8 mouse cellular contexts compared by ENCODE assay signal in genomic region chr11:101252941-101253340, GRCm38 (mm10). TPM values are rescaled to one million over a fixed set of nuclear protein-coding genes. Genes with fewer than 3 reads are reported as not detected.
DNase-seq lines count a peak whose midpoint lies in the region; ATAC-seq and TF ChIP-seq lines count a peak whose summit lies in the region.

No protein-coding gene starts in this region.

- WGBS in forebrain, embryonic 14.5 days: 12% methylated on average over 7 of the region's 7 CpGs
- WGBS in limb, embryonic 14.5 days: 9% methylated on average over 7 of the region's 7 CpGs

- peaks cover 11 to 21% of the 10 kb centered on the region in 2 experiments for H3K36me3 ChIP-seq in CH12.LX (replicated peaks in 1 of 2; ENCODE audit: control insufficient read depth in 1 of 2, insufficient read depth in 1 of 2, low read length in 1 of 2)
- 0 out of 2 replicates have a peak, but pooled peaks cover 1% of the 10 kb centered on the region for H3K36me3 ChIP-seq in forebrain, embryonic 14.5 days (ENCODE audit: control insufficient read depth, insufficient read depth, low read length)
- H3K36me3 ChIP-seq in limb, embryonic 14.5 days (ENCODE audit: control insufficient read depth, insufficient read depth, low read length): peaks cover 10% of the 10 kb centered on the region

- H3K27ac ChIP-seq in CH12.LX (ENCODE audit: insufficient read depth, low read depth): peak overlapping the region; percentile 46; the same call in 1 of the 2 replicates
- no peak overlapping the region for H3K27ac ChIP-seq in forebrain, embryonic 14.5 days (ENCODE audit: low read depth, low read length)
- peak overlapping the region; percentile 84 for H3K27ac ChIP-seq in limb, embryonic 14.5 days (replicated peaks; ENCODE audit: low read depth, low read length)

- peaks cover 0 to 23% of the 10 kb centered on the region in 2 experiments; a peak in 2 of 4 replicates for H3K4me1 ChIP-seq in CH12.LX (ENCODE audit: control insufficient read depth in 1 of 2, insufficient read depth in 2 of 2)
- peaks cover 6% of the 10 kb centered on the region; the same call in 1 of the 2 replicates for H3K4me1 ChIP-seq in forebrain, embryonic 14.5 days (ENCODE audit: control insufficient read depth, insufficient read depth, low read length)
- peaks cover 16% of the 10 kb centered on the region for H3K4me1 ChIP-seq in limb, embryonic 14.5 days (ENCODE audit: control insufficient read depth, insufficient read depth, low read length)

- TF ChIP-seq EP300 in CH12.LX (IDR thresholded peaks at IDR 0.05; ENCODE audit: low read length): peak; percentile 80

- H3K79me2 ChIP-seq in CH12.LX (replicated peaks; ENCODE audit: control insufficient read depth, extremely low read depth, insufficient read depth, poor library complexity, severe bottlenecking): peaks cover 12% of the 10 kb centered on the region

- in situ Hi-C loops in CH12.LX (cut with MboI; ENCODE audit: low pct_ligation_motif_present, low pct_unique_long_range_greater_than_20kb, low sequenced_read_pairs): loop anchor here (5.0 kb wide), 1 partner anchor 36 kb away; no protein-coding TSS in a partner anchor

- H3K27me3 ChIP-seq in CH12.LX (replicated peaks): peaks cover 13% of the 10 kb centered on the region
- no peaks in the 10 kb centered on the region for H3K27me3 ChIP-seq in forebrain, embryonic 14.5 days (replicated peaks; ENCODE audit: control insufficient read depth, insufficient read depth, low read length)
- no peaks in the 10 kb centered on the region for H3K27me3 ChIP-seq in limb, embryonic 14.5 days (ENCODE audit: control insufficient read depth, insufficient read depth, low read length)

- no peak for TF ChIP-seq POLR2A in CH12.LX (IDR thresholded peaks at IDR 0.05; ENCODE audit: low read depth, low read length)
- no peak for TF ChIP-seq POLR2A in limb, embryonic 14.5 days (IDR thresholded peaks at IDR 0.05; ENCODE audit: borderline replicate concordance, extremely low read depth, insufficient read depth, insufficient read length)

- no peaks in the 10 kb centered on the region for H3K9me3 ChIP-seq in CH12.LX (replicated peaks; ENCODE audit: low read length)
- H3K9me3 ChIP-seq in forebrain, embryonic 14.5 days (replicated peaks; ENCODE audit: control insufficient read depth, low read length): no peaks in the 10 kb centered on the region
- H3K9me3 ChIP-seq in limb, embryonic 14.5 days (ENCODE audit: control insufficient read depth, low read length): no peaks in the 10 kb centered on the region

- TF ChIP-seq RAD21 in CH12.LX (IDR thresholded peaks at IDR 0.05; ENCODE audit: low read depth, low read length): no peak

- DNase-seq in adrenal gland, postnatal 14 days: peak; percentile 22
- no peak for DNase-seq in adrenal gland, postnatal 10 days
- peak; percentile 64 for DNase-seq in CH12.LX (ENCODE audit: extremely low read depth)
- no peak for DNase-seq in forebrain, embryonic 14.5 days (ENCODE audit: low spot score)
- DNase-seq in limb, embryonic 14.5 days (ENCODE audit: low spot score): no peak
- DNase-seq in right cerebral cortex, adult 2 months (ENCODE audit: low spot score in 2 of 2): no peak
- no peak for DNase-seq in adrenal gland, postnatal 4 days (ENCODE audit: low spot score in 2 of 2)
- DNase-seq in Muller cell, postnatal 12 days (ENCODE audit: inconsistent ontology term): no peak

- dilution Hi-C loops in CH12.LX (cut with MboI; ENCODE audit: extremely low pct_ligation_motif_present, extremely low pct_unique_long_range_greater_than_20kb, low sequenced_read_pairs): no loop called here

- H3K4me2 ChIP-seq in CH12.LX (ENCODE audit: insufficient read depth, low read depth, poor library complexity, severe bottlenecking): peak overlapping the region; percentile 99
- peak overlapping the region; percentile 88 for H3K4me2 ChIP-seq in forebrain, embryonic 14.5 days (ENCODE audit: low read length)
- peak overlapping the region; percentile 78 for H3K4me2 ChIP-seq in limb, embryonic 14.5 days (replicated peaks; ENCODE audit: low read depth, low read length, severe bottlenecking)

- peak overlapping the region; percentile 80 to 95 (median 95) for H3K4me3 ChIP-seq in CH12.LX (replicated peaks in 1 of 3; ENCODE audit: low read depth in 2 of 3, low read length in 2 of 3, poor library complexity in 1 of 3)
- peak overlapping the region; percentile 77 for H3K4me3 ChIP-seq in forebrain, embryonic 14.5 days (ENCODE audit: low read depth, low read length)
- H3K4me3 ChIP-seq in limb, embryonic 14.5 days (replicated peaks; ENCODE audit: low read length): peak overlapping the region; percentile 94

- TF ChIP-seq CTCF in CH12.LX (conservative IDR thresholded peaks at IDR 0.05 in 1 of 2, IDR thresholded peaks at IDR 0.05 in 1 of 2; ENCODE audit: low read depth in 2 of 2, low read length in 2 of 2): no peak

- H3K9ac ChIP-seq in CH12.LX (ENCODE audit: insufficient read depth, low read depth): peak overlapping the region; percentile 77
- H3K9ac ChIP-seq in forebrain, embryonic 14.5 days (ENCODE audit: low read length): peak overlapping the region; percentile 91
- peak overlapping the region; percentile 88 for H3K9ac ChIP-seq in limb, embryonic 14.5 days (ENCODE audit: low read depth, low read length, severe bottlenecking)

- ATAC-seq in forebrain, embryonic 14.5 days: no peak
- no peak for ATAC-seq in limb, embryonic 14.5 days (ENCODE audit: low FRiP score, low read depth)

TF ChIP-seq in CH12.LX, 34 proteins besides CTCF, POLR2A, EP300 and RAD21 (continues in another document):
- no peak for TF ChIP-seq SIN3A (IDR thresholded peaks at IDR 0.05; ENCODE audit: low read length)
- no peak for TF ChIP-seq ZKSCAN1 (IDR thresholded peaks at IDR 0.05; ENCODE audit: borderline replicate concordance, low read depth, low read length)
- TF ChIP-seq MEF2A (IDR thresholded peaks at IDR 0.05; ENCODE audit: borderline replicate concordance, low read depth, low read length): 0 out of 2 replicates have a peak, but pooled peaks have one; percentile 9
- TF ChIP-seq BHLHE40 (IDR thresholded peaks at IDR 0.05; ENCODE audit: low read depth, low read length): peak; percentile 23; the same call in 1 of the 2 replicates
- no peak for TF ChIP-seq POLR2AphosphoS2 (IDR thresholded peaks at IDR 0.05; ENCODE audit: low read depth, low read length)
- no peak for TF ChIP-seq USF1 (IDR thresholded peaks at IDR 0.05; ENCODE audit: low read depth, low read length)
- no peak for TF ChIP-seq ETS1 (conservative IDR thresholded peaks at IDR 0.05; ENCODE audit: low read depth, low read length)
- TF ChIP-seq MXI1 (IDR thresholded peaks at IDR 0.05; ENCODE audit: low read depth, low read length): no peak

RNA-seq across cellular contexts. Expression of gene Vps25, which starts 0.6 kb away (rescaled TPM):
- total RNA-seq in adrenal gland, postnatal 14 days (2021): 116 and 120 TPM in 2 replicates
- total RNA-seq in adrenal gland, postnatal 10 days (2021): 100 to 1,000 TPM; 109 to 112 TPM
- total RNA-seq in CH12.LX (2012; rRNA removed): 102 and 132 TPM in 2 replicates
- 97.7 and 105 TPM in 2 replicates for total RNA-seq in CH12.LX (2014; rRNA removed)
- 210 and 211 TPM in 2 replicates for polyA plus RNA-seq in CH12.LX (2012; ENCODE audit: insufficient read length, low read depth)
- polyA plus RNA-seq in forebrain, embryonic 14.5 days (2014; fragmentation: Nextera tagmentation; extraction: Ambion mirVana): 110 and 118 TPM in 2 replicates
- 70.3 and 71.7 TPM in 2 replicates for polyA plus RNA-seq in limb, embryonic 14.5 days (2012; rRNA removed)
- 120 and 124 TPM in 2 replicates for polyA plus RNA-seq in limb, embryonic 14.5 days (2014; fragmentation: Nextera tagmentation; extraction: Ambion mirVana)
- 100 to 1,000 TPM; 106 to 111 TPM for total RNA-seq in adrenal gland, postnatal 4 days (2021)

RNA-seq across cellular contexts. Expression of gene Ramp2, which starts 7.1 kb away (rescaled TPM):
- 107 and 145 TPM in 2 replicates for total RNA-seq in adrenal gland, postnatal 14 days (2021)
- total RNA-seq in adrenal gland, postnatal 10 days (2021): 100 to 1,000 TPM; 101 to 116 TPM
- total RNA-seq in CH12.LX (2012; rRNA removed): 1.3 and 1.5 TPM in 2 replicates
- 0.26 TPM in 1 of 2 replicates, not detected in the other for total RNA-seq in CH12.LX (2014; rRNA removed)
- 0.33 and 0.80 TPM in 2 replicates for polyA plus RNA-seq in CH12.LX (2012; ENCODE audit: insufficient read length, low read depth)
- 80.4 and 80.9 TPM in 2 replicates for polyA plus RNA-seq in forebrain, embryonic 14.5 days (2014; fragmentation: Nextera tagmentation; extraction: Ambion mirVana)
- 89.4 and 108 TPM in 2 replicates for polyA plus RNA-seq in limb, embryonic 14.5 days (2012; rRNA removed)
- 98.9 and 104 TPM in 2 replicates for polyA plus RNA-seq in limb, embryonic 14.5 days (2014; fragmentation: Nextera tagmentation; extraction: Ambion mirVana)
- 10 to 100 TPM; 85.7 to 96.0 TPM for total RNA-seq in adrenal gland, postnatal 4 days (2021)

RNA-seq across cellular contexts. Expression of gene Wnk4, which starts 7.4 kb away (rescaled TPM):
- total RNA-seq in adrenal gland, postnatal 14 days (2021): 3.4 and 3.6 TPM in 2 replicates
- total RNA-seq in adrenal gland, postnatal 10 days (2021): 1 to 10 TPM; 2.5 to 3.6 TPM
- total RNA-seq in CH12.LX (2012; rRNA removed): 0.85 and 1.2 TPM in 2 replicates
- total RNA-seq in CH12.LX (2014; rRNA removed): 0.62 and 0.90 TPM in 2 replicates
- polyA plus RNA-seq in CH12.LX (2012; ENCODE audit: insufficient read length, low read depth): 5.4 and 7.8 TPM in 2 replicates
- polyA plus RNA-seq in forebrain, embryonic 14.5 days (2014; fragmentation: Nextera tagmentation; extraction: Ambion mirVana): 3.0 and 3.4 TPM in 2 replicates
- polyA plus RNA-seq in limb, embryonic 14.5 days (2012; rRNA removed): 14.9 and 18.4 TPM in 2 replicates
- 9.9 and 10.7 TPM in 2 replicates for polyA plus RNA-seq in limb, embryonic 14.5 days (2014; fragmentation: Nextera tagmentation; extraction: Ambion mirVana)
- 10 to 100 TPM in 1 of 2 experiments, 1 to 10 TPM in 1; 3.8 to 20.0 TPM for total RNA-seq in adrenal gland, postnatal 4 days (2021)

RNA-seq across cellular contexts. Expression of gene Cntd1, which starts 25.9 kb away (rescaled TPM):
- 0.44 and 0.86 TPM in 2 replicates for total RNA-seq in adrenal gland, postnatal 14 days (2021)
- total RNA-seq in adrenal gland, postnatal 10 days (2021): 1 to 10 TPM in 1 of 2 experiments, under 1 TPM in 1; 0.63 to 1.4 TPM
- total RNA-seq in CH12.LX (2012; rRNA removed) (2.5 and 3.4 TPM in 2 replicates), CH12.LX (2014; rRNA removed) (0.65 and 0.98 TPM in 2 replicates)
- polyA plus RNA-seq in CH12.LX (2012; ENCODE audit: insufficient read length, low read depth): 0.85 and 0.96 TPM in 2 replicates
- 0.76 and 1.3 TPM in 2 replicates for polyA plus RNA-seq in forebrain, embryonic 14.5 days (2014; fragmentation: Nextera tagmentation; extraction: Ambion mirVana)
- polyA plus RNA-seq in limb, embryonic 14.5 days (2012; rRNA removed): 1.1 and 1.6 TPM in 2 replicates
- 0.61 and 0.93 TPM in 2 replicates for polyA plus RNA-seq in limb, embryonic 14.5 days (2014; fragmentation: Nextera tagmentation; extraction: Ambion mirVana)
- total RNA-seq in adrenal gland, postnatal 4 days (2021): 1 to 10 TPM; 1.1 to 1.3 TPM

RNA-seq across cellular contexts. Expression of gene Coa3, which starts 26.0 kb away (rescaled TPM):
- total RNA-seq in adrenal gland, postnatal 14 days (2021): 79.4 and 80.1 TPM in 2 replicates
- total RNA-seq in adrenal gland, postnatal 10 days (2021): 10 to 100 TPM; 79.8 to 84.3 TPM
- total RNA-seq in CH12.LX (2012; rRNA removed) (285 TPM in 2 replicates), CH12.LX (2014; rRNA removed) (177 and 179 TPM in 2 replicates)
- 113 and 117 TPM in 2 replicates for polyA plus RNA-seq in CH12.LX (2012; ENCODE audit: insufficient read length, low read depth)
- 237 and 260 TPM in 2 replicates for polyA plus RNA-seq in forebrain, embryonic 14.5 days (2014; fragmentation: Nextera tagmentation; extraction: Ambion mirVana)
- 110 and 183 TPM in 2 replicates for polyA plus RNA-seq in limb, embryonic 14.5 days (2012; rRNA removed)
- polyA plus RNA-seq in limb, embryonic 14.5 days (2014; fragmentation: Nextera tagmentation; extraction: Ambion mirVana): 182 and 187 TPM in 2 replicates
- total RNA-seq in adrenal gland, postnatal 4 days (2021): 10 to 100 TPM; 62.9 to 67.1 TPM

Comparison
In these comparisons a context has a peak if more than half of its experiments do, and no peak if none do; other contexts are left out.
1. DNase-seq: peak in adrenal gland, postnatal 14 days (single experiment) and CH12.LX (single experiment); none in adrenal gland, postnatal 10 days (single experiment), forebrain, embryonic 14.5 days (single experiment), limb, embryonic 14.5 days (single experiment), right cerebral cortex, adult 2 months (0 of 2), adrenal gland, postnatal 4 days (0 of 2) and Muller cell, postnatal 12 days (single experiment).
2. RNA of gene Ramp2, which starts 7.1 kb away (total RNA-seq): 101 to 116 TPM in adrenal gland, postnatal 10 days, 107 to 145 TPM in adrenal gland, postnatal 14 days and 85.7 to 96.0 TPM in adrenal gland, postnatal 4 days; 0.26 to 1.5 TPM in CH12.LX; every median in the first group is over 10 times any median in the second.
3. Peak in every context shown above with its lines, with median percentiles within 50 percentile points of each other: H3K4me2 ChIP-seq, H3K4me3 ChIP-seq and H3K9ac ChIP-seq.